Mouse (Mus musculus) lung, adult 2 months (tissue): ENCODE data around the gene Pth.

Source experiments
- CTCF ChIP-seq: fragments of 200-500 bp; IDR thresholded peaks from 2 replicates; pipeline ENCODE4 v1.5.1; 2011; ENCODE audit warnings: mild to moderate bottlenecking, low read length, control low read depth; ENCODE audit not compliant: insufficient read depth
- POLR2A ChIP-seq: fragments of 200-500 bp; IDR thresholded peaks from 2 replicates; pipeline ENCODE4 v1.6.1; 2011; ENCODE audit warnings: low read depth, mild to moderate bottlenecking, control low read depth, low read length, borderline replicate concordance; ENCODE audit errors: extremely low read depth

GRCm38 (mm10) chr7:113396661-113397060 lies 8.3 kb upstream of the Pth start:
- TF ChIP-seq CTCF: no peak
- no peak for TF ChIP-seq POLR2A
